Mouse (Mus musculus): ENCODE measurements at regions not wholly inside any gene's neighbourhood (a gene's known extent, or its start where the extent isn't known, plus 50 kb on each side); places are given as distances from the start of the nearest gene placed in this dataset.

- Histone ChIP-seq H3K4me1 (ENCODE audit: insufficient read depth, low read length) (no peaks in the 10 kb centered on the region), H3K4me2 (ENCODE audit: low read depth, low read length) (no peak overlapping the region), H3K9ac (replicated peaks; ENCODE audit: low read length) (no peak overlapping the region), H3K36me3 (ENCODE audit: insufficient read depth, low read length) (no peaks in the 10 kb centered on the region), H3K27me3 (ENCODE audit: insufficient read depth, low read length) (no peaks in the 10 kb centered on the region), H3K4me3 (ENCODE audit: low read length) (no peak overlapping the region), H3K27ac (no peak overlapping the region), H3K9me3 (ENCODE audit: low read length) (no peaks in the 10 kb centered on the region)
- ATAC-seq, result no peak
- no peak for TF ChIP-seq CTCF (IDR thresholded peaks at IDR 0.05; ENCODE audit: low read depth)
- 70% methylated on average over 1 of the region's 1 CpGs for WGBS
- DNase-seq (ENCODE audit: low spot score), result no peak
Measured at GRCm38 (mm10) chr10:85775035-85775434, 54.3 kb upstream of the Pwp1 start.

Measured in hindbrain, postnatal 0 days (tissue).